22 mouse cellular contexts compared by ENCODE assay signal in genomic region chr4:88941955-88942354, GRCm38 (mm10).
"Had no signal": no experiment of that assay in that cellular context is flagged by ENCODE, and none has a peak within 500 bp of the region (broad histone marks: within the 10 kb centered on the region; RNA-seq: fewer than 3 reads in every experiment).

No protein-coding gene starts in this region.

- DNase-seq: liver, postnatal 0 days; lung, adult 2 months; lung, postnatal 14 days; lung, postnatal 36 days; retina, postnatal 1 day; right cerebral cortex, adult 18-20 months; right cerebral cortex, postnatal 25 days; right cerebral cortex, postnatal 4 days; spleen, adult 18-20 months; thymus, adult 2 months; thymus, postnatal 25 days; thymus, postnatal 4 days had no signal

- H3K27ac ChIP-seq: lung, embryonic 15.5 days; macrophage; midbrain, embryonic 13.5 days; midbrain, embryonic 15.5 days; neural tube, embryonic 13.5 days; neural tube, embryonic 15.5 days; stomach, embryonic 15.5 days; stomach, postnatal 0 days had no signal

- H3K4me3 ChIP-seq: lung, embryonic 15.5 days; megakaryocyte, embryonic 14.5 days; midbrain, embryonic 13.5 days; midbrain, embryonic 15.5 days; neural tube, embryonic 13.5 days; neural tube, embryonic 15.5 days; stomach, embryonic 15.5 days had no signal

- H3K4me1 ChIP-seq: midbrain, embryonic 15.5 days; neural tube, embryonic 13.5 days had no signal

- ATAC-seq: liver, postnatal 0 days; lung, postnatal 0 days; midbrain, embryonic 13.5 days; midbrain, embryonic 15.5 days had no signal
